Mouse (Mus musculus) urinary bladder, postnatal 10 days (tissue): ENCODE results near the gene Fpr-rs3.

Experiments
- DNase-seq: peaks from one replicate; pipeline ENCODE4 v3.0.0; 2022; ENCODE audit warnings: low spot score

Fpr-rs3 gene

DNA sequence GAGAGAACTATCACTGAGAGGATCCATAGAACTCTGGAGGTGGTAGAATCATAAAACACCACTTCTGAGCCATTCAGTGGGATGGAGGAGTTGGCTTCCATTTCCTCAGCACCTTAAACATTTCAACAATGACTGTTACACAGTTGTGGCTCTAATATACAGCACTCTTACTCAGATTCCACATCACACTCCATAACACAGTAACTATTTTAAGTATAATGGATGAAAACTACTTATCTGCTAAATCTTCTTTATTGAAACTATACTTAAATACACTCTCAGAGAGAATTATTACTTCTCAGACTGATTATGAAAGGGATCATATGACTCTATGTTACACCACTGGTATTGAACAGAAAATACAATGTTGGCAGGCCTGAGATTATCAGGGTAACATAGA is at the start of gene Fpr-rs3:
Gene Fpr-rs3, minus strand, starts transcription at position 101 of the 400 bp plus-strand sequence.
- DNase-seq: no peak

DNA sequence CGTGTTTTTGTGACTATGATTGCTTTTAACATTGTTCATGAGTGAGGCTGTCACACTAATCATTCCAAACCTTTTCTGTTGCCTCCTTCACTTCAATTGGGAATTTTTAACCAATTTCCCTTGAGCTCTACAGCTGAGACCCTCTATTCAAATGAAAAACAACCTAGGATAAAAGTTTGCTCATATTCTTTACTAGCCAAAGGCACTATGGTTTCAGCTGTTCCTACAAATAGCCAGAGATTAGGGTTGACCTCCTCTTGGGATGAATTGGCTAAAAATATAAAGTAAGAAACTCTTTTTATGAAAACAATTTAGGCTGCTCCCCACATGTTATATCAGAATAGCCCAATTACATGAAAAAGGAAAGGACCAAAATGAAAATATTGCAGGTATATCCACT is 28.4 kb downstream of the Fpr-rs3 start, which contains the start of gene Vmn2r110:
Gene Vmn2r110, minus strand, starts transcription at position 101 of the 400 bp plus-strand sequence.
- DNase-seq: no peak
